Mouse (Mus musculus): ENCODE measurements at regions not wholly inside any gene's neighbourhood (a gene's known extent, or its start where the extent isn't known, plus 50 kb on each side); places are given as distances from the start of the nearest gene placed in this dataset.

DNA sequence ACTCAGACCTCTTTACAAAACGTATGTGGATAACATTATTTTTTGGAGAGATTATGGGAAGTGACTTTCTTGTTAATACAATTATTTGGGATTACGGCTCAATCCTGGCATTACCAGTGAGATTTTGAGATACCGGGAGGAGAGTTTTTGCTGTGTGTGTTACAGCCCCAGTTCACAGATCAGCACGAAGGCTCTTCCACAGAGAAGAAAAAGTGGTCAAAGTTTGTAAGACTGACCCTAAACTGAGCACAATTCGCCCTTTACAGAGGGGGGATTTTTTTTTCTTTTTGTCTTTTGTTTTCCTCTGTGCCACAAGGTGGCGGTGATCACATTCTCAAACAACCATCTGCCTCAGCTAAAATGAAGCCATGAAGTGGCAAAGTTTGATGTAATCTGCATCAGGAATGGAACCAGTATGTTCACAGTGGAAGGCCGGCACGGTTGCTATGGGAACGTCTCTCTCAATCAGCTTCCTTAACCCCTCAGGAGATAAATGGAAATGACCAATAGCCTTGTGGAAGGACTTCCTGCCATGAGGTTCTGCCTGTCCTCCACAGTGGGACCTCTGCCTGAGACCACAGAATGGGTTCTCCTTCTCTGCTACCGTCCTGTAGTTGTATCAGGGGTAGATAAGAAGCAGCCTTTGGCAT is 66.6 kb upstream of the Tut7 start:
- ATAC-seq (replicated peaks; ENCODE audit: low FRiP score, poor library complexity, severe bottlenecking) = 0 out of 2 replicates have a peak, but pooled peaks have one; percentile 7

DNA sequence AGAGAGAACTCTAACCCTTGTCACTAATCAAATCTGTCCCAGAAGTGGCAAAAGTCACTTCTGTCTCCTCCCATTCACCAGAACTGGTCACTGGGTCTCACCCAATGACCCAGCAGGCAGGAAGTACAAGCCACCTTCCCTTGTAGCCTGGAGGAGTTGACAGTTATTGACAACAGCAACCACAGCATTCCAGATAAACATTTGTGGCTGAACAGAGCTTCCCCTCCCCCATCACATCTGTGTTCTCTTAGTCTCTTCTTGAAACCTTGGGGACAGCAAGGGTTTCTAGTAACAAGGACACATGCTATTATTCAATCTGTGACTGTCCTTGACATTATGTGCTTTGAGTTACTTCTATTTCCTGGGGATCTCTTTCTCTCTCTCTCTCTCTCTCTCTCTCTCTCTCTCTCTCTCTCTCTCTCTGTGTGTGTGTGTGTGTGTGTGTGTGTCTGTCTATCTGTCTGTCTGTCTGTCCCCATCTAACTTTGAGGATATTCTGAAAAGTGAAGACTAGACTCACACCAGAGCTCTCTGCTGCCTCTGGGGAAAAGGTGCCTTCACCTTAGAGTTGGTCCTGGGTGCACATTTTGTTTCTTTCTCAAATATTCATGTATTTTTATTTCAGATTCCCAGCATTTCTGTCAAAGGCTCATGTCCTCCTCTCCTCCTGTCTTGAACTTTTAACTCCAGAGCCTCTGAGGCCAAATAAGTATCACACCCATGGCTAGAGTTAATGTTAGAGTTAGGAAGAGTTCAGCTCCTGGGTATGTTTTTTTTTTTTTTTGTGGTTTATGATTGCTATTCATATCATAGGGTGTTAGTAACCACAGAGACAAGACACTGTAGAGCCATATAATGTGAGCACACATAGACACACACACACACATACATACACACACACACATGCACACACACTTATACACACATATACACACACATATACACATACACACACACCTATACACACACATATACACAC is 65.4 kb upstream of the Tut7 start:
- no peak for ATAC-seq (replicated peaks; ENCODE audit: low FRiP score, poor library complexity, severe bottlenecking)

DNA sequence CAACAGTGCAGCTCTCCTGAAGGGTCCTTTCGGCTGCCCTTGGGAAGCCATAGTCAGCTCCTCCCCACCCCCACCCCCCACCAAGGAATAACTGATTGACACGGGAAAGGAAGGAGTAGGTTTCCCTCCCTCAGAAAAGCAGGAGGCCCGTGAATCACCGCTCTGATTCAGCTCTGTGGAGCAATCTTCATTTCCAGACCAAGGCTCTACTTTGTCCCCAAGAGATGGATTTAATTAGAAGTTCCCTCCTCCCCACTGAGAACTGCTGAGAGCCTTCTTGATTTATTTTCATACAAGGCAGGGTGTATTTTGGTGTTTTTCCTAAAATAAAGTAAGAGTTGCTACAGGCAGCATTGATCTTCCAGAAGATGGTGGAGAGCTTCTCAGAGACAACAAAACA is 64.4 kb upstream of the Tut7 start:
- no peak for ATAC-seq (replicated peaks; ENCODE audit: low FRiP score, poor library complexity, severe bottlenecking)

DNA sequence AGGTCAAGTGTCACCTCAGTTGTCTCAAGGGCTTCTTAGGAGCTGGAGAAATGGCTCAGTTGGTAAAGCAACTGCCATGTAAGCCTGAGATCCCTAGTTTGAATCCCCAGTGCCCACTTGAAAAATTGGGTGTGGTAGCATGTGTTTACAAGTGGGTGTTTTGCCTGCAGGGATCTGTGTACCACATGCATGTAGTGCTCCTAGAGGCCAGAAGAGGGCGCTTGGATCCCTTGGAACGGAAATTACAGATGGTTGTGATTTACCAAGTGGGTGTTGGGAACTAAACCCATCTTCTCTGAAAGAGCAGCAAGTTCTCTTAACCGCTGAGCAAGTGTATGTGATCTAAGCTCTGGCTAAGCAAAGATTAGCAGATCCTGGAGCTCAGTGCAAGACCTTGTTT is 63.6 kb upstream of the Tut7 start:
- no peak for ATAC-seq (replicated peaks; ENCODE audit: low FRiP score, poor library complexity, severe bottlenecking)

DNA sequence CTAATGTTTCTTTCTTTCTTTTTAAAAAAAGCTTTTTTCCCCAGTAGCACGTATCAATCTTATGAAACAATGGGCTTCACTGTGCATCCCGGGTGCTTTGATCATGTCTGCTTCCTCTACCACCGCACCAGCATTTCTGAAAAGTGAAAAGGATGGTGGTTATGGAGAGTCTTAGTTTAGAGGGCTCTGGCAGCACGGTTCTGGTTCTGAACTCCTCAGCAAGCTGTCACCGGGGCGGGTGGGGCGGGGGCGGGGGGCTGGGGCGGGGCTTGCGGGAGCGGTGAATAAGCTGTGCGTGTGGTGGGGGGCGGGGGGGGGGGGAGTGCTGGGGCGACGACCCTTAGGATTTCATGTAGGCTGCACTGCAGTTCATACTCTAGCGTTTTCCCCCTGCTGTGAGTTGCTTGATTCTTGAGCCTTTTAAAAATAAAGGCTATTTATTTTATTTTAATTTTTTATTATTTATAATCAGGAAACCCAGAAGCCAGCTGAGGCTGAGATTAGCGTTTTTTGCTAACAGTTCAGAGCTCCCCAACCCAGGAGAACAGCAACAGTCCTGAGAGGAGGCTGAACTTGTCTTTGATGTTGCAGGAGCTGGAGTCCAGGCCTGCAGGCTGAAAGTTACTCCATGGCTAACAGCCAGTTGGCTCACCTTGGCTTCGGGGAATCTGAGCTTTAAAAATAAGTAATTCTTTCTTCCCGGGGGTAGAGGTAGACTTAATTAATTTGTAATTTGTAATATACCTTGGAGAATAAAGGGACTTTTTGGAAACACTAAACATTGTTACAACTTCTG is 59.2 kb upstream of the Tut7 start:
- ATAC-seq (replicated peaks; ENCODE audit: low FRiP score, poor library complexity, severe bottlenecking) = no peak

DNA sequence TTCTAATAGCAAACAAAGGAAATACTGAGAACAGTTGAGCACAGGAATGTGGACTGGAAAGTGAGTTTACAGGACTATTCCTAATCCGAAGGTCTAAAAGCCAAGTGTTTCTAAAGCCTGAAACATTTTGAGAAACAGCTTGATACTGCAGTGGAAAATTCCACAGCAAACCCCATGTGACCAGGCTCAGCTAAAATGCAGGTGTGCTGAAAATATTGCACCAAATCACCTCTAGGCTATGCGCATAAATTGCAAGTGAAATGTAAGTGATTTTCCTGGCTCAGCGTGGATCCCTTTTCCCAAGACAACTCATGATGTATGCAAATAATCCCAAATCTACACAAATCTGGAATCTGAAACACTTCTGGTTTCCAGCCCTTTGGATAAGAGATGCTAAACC is 57.1 kb upstream of the Tut7 start:
- ATAC-seq (replicated peaks; ENCODE audit: low FRiP score, poor library complexity, severe bottlenecking) = no peak

DNA sequence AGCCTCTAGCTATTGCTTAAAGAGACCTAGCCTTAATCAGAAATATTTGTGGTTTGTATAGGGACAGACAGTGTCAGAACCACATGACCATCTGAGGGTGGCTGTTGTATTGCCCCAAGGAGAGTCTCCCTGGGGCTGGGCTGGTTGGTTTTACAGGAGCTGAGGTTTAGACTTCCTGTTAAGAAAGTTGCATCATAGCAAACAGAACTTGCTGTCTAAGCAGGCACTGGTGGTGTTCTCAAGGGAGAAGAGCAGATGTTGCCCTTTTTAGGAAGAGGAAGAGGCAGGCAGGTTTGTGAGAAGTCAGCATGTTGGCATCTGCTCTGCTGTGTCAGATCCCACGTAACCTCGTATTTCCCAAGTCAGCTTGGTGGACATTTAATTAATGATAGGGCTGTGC is 52.7 kb upstream of the Tut7 start:
- ATAC-seq (replicated peaks; ENCODE audit: low FRiP score, poor library complexity, severe bottlenecking) = no peak

DNA sequence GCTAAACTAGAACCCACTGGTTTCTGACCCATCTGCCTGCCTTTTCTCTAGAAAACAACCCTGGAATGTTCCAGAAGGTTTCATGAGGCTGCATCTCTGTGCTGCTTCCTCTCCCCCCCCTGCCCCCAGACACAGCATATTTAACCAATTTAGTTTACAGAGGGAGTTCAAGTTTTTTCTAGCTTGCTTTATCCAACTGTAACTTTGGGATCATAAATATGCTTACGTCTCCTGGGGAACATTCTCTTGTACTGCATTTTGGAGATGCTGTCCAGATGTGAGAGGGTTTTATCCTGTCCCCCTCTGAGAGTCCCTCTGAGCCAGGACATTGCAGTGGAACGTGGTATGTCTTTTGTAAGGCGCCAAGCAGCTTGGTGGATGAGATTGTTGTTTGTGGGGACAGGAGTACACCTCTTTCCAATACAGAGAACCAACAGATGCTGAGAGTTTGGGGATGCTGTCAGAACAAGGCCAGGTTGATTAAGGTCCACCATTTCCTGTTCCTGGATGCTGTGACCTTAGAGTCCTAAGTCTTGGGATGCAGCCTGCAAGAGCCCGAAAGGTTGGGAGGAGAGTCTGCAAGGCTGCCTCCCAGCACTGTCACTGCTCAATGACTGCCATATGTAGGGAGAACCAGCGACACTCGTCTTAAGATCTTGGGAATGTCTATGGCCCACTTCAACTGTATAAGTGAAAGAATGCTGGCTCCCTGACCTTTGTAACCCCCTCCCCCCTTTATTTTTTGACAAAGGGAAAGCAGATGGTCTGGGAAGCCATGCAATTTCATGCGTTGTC is 51.4 kb upstream of the Tut7 start:
- ATAC-seq (replicated peaks; ENCODE audit: low FRiP score, poor library complexity, severe bottlenecking) = no peak
